ENCODE assay signal across 15 mouse cellular contexts in the genomic region with DNA sequence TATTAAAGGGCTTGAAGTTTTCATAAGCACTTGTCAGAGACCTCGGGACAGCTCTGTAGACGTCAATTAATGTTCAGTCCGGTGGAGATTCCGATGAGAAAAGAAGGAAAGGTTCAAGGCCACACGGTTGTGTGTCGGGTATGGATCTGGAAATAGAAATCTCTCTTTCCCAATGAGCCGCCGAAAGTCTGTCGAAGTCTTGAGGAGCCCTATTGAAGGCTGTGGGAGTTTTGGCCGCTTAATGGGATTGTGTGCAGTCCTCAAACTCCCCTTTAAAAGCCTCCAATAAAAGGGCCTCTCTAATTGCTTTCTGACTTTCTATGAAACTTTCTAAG.
DNase-seq lines count a peak whose midpoint lies in the region; ATAC-seq lines count a peak whose summit lies in the region.
"Had no signal": no experiment of that assay in that cellular context is flagged by ENCODE, and none has a peak within 500 bp of the region (broad histone marks: within the 10 kb centered on the region; RNA-seq: fewer than 3 reads in every experiment).

No protein-coding gene starts in this region.

- 3% methylated on average over 10 of the region's 10 CpGs for WGBS in midbrain, embryonic 10.5 days
- 8% methylated on average over 10 of the region's 10 CpGs for WGBS in midbrain, embryonic 16.5 days
- WGBS in forebrain, embryonic 12.5 days, result 3% methylated on average over 10 of the region's 10 CpGs
- WGBS in limb, embryonic 12.5 days, result 4% methylated on average over 10 of the region's 10 CpGs
- whole genome bisulfite sequencing in liver, embryonic 12.5 days (ENCODE audit: insufficient replicate concordance), result 13% methylated on average over 10 of the region's 10 CpGs

- peak overlapping the region; percentile 95 for H3K27ac ChIP-seq in midbrain, embryonic 10.5 days (replicated peaks)
- H3K27ac ChIP-seq in midbrain, embryonic 16.5 days (ENCODE audit: low read length), result no peak overlapping the region
- H3K27ac ChIP-seq in forebrain, embryonic 12.5 days, result peak overlapping the region; percentile 96
- H3K27ac ChIP-seq in limb, embryonic 12.5 days, result no peak overlapping the region
- H3K27ac ChIP-seq in liver, embryonic 12.5 days, result no peak overlapping the region
- H3K27ac ChIP-seq: liver, embryonic 13.5 days; lung, embryonic 15.5 days; stomach, embryonic 15.5 days had no signal

- peaks cover 91% of the 10 kb centered on the region for H3K27me3 ChIP-seq in midbrain, embryonic 10.5 days (ENCODE audit: low read depth, poor library complexity, severe bottlenecking)
- peaks cover 36% of the 10 kb centered on the region for H3K27me3 ChIP-seq in midbrain, embryonic 16.5 days (ENCODE audit: control insufficient read depth, insufficient read depth, low read depth, low read length)
- peaks cover 61% of the 10 kb centered on the region for H3K27me3 ChIP-seq in forebrain, embryonic 12.5 days
- peaks cover 96% of the 10 kb centered on the region for H3K27me3 ChIP-seq in limb, embryonic 12.5 days
- H3K27me3 ChIP-seq in liver, embryonic 12.5 days (replicated peaks), result peaks cover 77% of the 10 kb centered on the region

- no peaks in the 10 kb centered on the region for H3K36me3 ChIP-seq in midbrain, embryonic 10.5 days
- H3K36me3 ChIP-seq in midbrain, embryonic 16.5 days (ENCODE audit: control insufficient read depth, insufficient read depth, low read length), result no peaks in the 10 kb centered on the region
- no peaks in the 10 kb centered on the region for H3K36me3 ChIP-seq in forebrain, embryonic 12.5 days (replicated peaks)
- no peaks in the 10 kb centered on the region for H3K36me3 ChIP-seq in limb, embryonic 12.5 days
- H3K36me3 ChIP-seq in liver, embryonic 12.5 days, result no peaks in the 10 kb centered on the region
- H3K36me3 ChIP-seq: liver, embryonic 13.5 days; lung, embryonic 15.5 days; stomach, embryonic 15.5 days had no signal

- H3K9me3 ChIP-seq in midbrain, embryonic 10.5 days (replicated peaks), result no peaks in the 10 kb centered on the region
- H3K9me3 ChIP-seq in midbrain, embryonic 16.5 days (replicated peaks; ENCODE audit: control insufficient read depth, low read length, poor library complexity, severe bottlenecking), result no peaks in the 10 kb centered on the region
- H3K9me3 ChIP-seq in forebrain, embryonic 12.5 days, result no peaks in the 10 kb centered on the region
- H3K9me3 ChIP-seq in limb, embryonic 12.5 days, result no peaks in the 10 kb centered on the region
- H3K9me3 ChIP-seq in liver, embryonic 12.5 days (replicated peaks), result no peaks in the 10 kb centered on the region
- H3K9me3 ChIP-seq: liver, embryonic 13.5 days; lung, embryonic 15.5 days; stomach, embryonic 15.5 days had no signal

- ATAC-seq in midbrain, embryonic 16.5 days, result no peak
- peak; percentile 40 for ATAC-seq in forebrain, embryonic 12.5 days (ENCODE audit: low FRiP score)
- ATAC-seq in limb, embryonic 12.5 days (ENCODE audit: insufficient number of reproducible peaks, insufficient read depth, low FRiP score, low TSS enrichment, low read depth), result no peak
- no peak for ATAC-seq in liver, embryonic 12.5 days

- peak; percentile 30 for DNase-seq in midbrain, embryonic 10.5 days (ENCODE audit: low spot score)
- DNase-seq in left cerebral cortex, adult 8-10 months (ENCODE audit: low spot score in 2 of 2), result no peak
- DNase-seq in adrenal gland, postnatal 10 days, result no peak
- DNase-seq: cerebellum, adult 9-10 months; gastrocnemius, postnatal 25 days; heart, postnatal 10 days; liver, embryonic 13.5 days; thymus, adult 2 months had no signal

- H3K4me2 ChIP-seq in midbrain, embryonic 16.5 days (ENCODE audit: low read length), result no peak overlapping the region
- peak overlapping the region; percentile 61 for H3K4me2 ChIP-seq in forebrain, embryonic 12.5 days
- H3K4me2 ChIP-seq in limb, embryonic 12.5 days, result peak overlapping the region; percentile 49; the same call in 1 of the 2 replicates
- H3K4me2 ChIP-seq in liver, embryonic 12.5 days, result no peak overlapping the region
- H3K4me2 ChIP-seq: liver, embryonic 13.5 days had no signal

- peaks cover 93% of the 10 kb centered on the region for H3K4me1 ChIP-seq in midbrain, embryonic 10.5 days
- peaks cover 26% of the 10 kb centered on the region for H3K4me1 ChIP-seq in midbrain, embryonic 16.5 days (ENCODE audit: control insufficient read depth, insufficient read depth, low read length)
- peaks cover 64% of the 10 kb centered on the region for H3K4me1 ChIP-seq in forebrain, embryonic 12.5 days
- H3K4me1 ChIP-seq in limb, embryonic 12.5 days (replicated peaks), result peaks cover 24% of the 10 kb centered on the region
- H3K4me1 ChIP-seq in liver, embryonic 12.5 days, result no peaks in the 10 kb centered on the region
- H3K4me1 ChIP-seq: liver, embryonic 13.5 days had no signal

- H3K4me3 ChIP-seq in midbrain, embryonic 10.5 days, result peak overlapping the region; percentile 67
- no peak overlapping the region for H3K4me3 ChIP-seq in midbrain, embryonic 16.5 days (ENCODE audit: low read depth, low read length)
- H3K4me3 ChIP-seq in forebrain, embryonic 12.5 days (replicated peaks), result peak overlapping the region; percentile 48
- no peak overlapping the region for H3K4me3 ChIP-seq in limb, embryonic 12.5 days (replicated peaks)
- H3K4me3 ChIP-seq in liver, embryonic 12.5 days, result no peak overlapping the region
- H3K4me3 ChIP-seq: erythroblast, embryonic 14.5 days had no signal

- no peak overlapping the region for H3K9ac ChIP-seq in midbrain, embryonic 16.5 days (ENCODE audit: low read depth, low read length)
- no peak overlapping the region for H3K9ac ChIP-seq in forebrain, embryonic 12.5 days
- H3K9ac ChIP-seq in limb, embryonic 12.5 days (replicated peaks), result no peak overlapping the region
- no peak overlapping the region for H3K9ac ChIP-seq in liver, embryonic 12.5 days
- H3K9ac ChIP-seq: liver, embryonic 13.5 days; lung, embryonic 15.5 days; stomach, embryonic 15.5 days had no signal

Comparison
In these comparisons a context has a peak if more than half of its experiments do, and no peak if none do; other contexts are left out.
1. H3K27ac ChIP-seq: peak in midbrain, embryonic 10.5 days (single experiment) and forebrain, embryonic 12.5 days (single experiment); none in midbrain, embryonic 16.5 days (single experiment), limb, embryonic 12.5 days (single experiment) and liver, embryonic 12.5 days (single experiment).
2. H3K4me3 ChIP-seq: peak in midbrain, embryonic 10.5 days (single experiment) and forebrain, embryonic 12.5 days (single experiment); none in midbrain, embryonic 16.5 days (single experiment), limb, embryonic 12.5 days (single experiment) and liver, embryonic 12.5 days (single experiment).
3. H3K4me2 ChIP-seq: peak in forebrain, embryonic 12.5 days (single experiment) and limb, embryonic 12.5 days (single experiment); none in midbrain, embryonic 16.5 days (single experiment) and liver, embryonic 12.5 days (single experiment).